Mouse (Mus musculus): Measurements from ENCODE around the gene Zfp523.
A peak's percentile ranks its signal among the peaks of the same experiment; 100 is the strongest.

Zfp523 gene

DNA sequence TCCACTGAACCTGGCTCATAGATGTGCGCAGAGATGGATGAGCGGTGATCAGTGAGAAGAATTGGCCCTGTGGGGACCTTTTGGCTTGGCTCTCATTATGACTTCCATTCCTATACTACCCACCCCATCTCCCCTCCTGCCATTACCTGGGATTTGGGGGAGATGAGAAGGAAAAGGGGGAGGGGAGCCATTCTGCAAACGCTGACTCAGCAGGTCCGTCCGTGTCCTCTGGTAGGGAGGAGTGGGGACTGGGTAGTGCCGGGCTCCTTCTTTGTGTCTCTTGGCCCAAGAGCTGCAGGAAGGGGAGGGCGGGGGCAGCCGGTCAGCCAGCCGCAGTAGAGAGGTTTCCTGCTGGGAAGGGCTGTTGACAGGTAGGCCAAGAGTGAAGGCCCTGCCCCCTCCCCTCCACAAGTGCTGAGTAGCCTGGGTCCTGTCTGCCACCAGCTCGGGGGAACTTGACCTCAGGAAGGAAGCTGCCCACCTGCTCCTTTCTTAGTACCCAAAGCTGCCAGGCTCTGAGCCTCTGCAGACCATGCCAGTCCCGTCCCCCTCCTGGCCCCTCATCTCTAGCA lies 15.5 kb upstream of the Zfp523 start:
- no peak for DNase-seq (ENCODE audit: low spot score)

DNA sequence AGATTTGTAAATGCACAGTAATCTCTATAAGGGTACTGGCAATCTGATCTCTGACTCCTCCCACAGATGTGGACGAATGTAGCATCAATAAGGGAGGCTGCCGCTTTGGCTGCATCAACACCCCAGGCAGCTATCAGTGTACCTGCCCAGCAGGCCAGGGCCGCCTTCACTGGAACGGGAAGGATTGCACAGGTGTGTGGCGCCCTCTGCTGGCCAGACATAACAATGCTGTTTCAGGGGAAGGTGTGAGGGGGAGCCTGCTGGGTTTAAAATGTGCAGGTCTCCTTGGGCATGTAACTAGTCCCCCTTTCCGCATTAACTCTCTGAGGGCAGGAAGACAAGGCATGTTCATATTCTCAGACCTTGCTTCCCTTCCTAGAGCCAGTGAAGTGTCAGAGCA lies 13.3 kb upstream of the Zfp523 start:
- peak; percentile 75 for DNase-seq (ENCODE audit: low spot score)

DNA sequence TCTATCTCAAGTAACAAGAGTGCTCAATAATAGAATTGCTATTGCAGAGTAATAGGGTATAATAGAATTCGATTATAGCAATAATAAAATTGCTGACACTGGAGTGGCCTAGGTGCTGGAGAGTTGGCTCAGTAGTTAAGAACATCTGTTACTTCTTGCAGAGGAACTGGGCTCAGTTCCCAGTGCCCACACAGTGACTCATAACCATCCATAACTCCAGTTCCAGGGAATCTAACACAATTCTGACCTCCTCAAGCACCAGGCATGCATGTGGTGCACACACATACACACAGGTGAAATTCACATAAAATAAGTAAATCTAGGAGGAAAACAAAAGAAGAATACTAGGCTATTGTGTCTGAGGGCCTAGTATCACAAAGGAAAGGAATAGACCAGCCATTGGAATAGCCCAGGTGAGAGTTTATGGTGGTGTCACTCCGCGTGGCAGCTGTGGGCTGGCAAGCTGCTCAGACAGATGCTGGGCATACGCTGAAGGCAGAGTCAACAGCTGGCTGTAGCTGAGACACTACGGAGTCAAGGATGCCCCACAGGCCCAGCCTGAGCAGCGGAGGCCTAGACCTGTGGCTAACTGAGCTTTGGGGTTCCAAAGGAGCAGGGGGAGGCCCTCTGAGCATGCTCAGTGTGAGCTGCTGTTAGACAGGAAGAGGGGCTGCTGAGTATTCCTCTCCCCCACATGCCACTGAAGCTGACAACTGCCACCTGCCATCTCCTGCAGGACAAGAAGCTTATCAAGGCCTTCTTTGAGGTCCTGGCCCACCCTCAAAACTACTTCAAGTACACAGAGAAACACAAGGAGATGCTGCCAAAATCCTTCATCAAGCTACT lies 6.2 kb upstream of the Zfp523 start:
- peak; percentile 73 for DNase-seq (ENCODE audit: low spot score)

DNA sequence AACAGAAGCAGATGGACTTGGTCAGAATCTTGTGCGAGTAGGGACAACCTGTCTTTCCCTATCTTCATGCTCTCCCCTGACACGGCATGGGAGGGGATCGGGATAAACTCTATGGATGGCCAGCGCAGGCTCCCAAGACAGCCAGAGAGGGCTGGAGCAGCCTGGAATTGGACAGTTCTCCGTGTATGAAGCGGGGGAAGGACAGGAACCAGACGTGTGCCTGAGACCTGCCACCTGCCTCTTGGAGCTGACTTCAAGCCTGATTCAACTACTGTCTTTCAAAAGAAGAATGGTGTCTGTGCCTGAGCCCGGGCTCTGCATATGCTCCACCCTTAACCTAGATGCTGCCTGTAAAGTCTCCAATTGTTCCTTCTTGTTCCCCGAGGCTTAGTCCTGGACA lies 4.2 kb upstream of the Zfp523 start:
- no peak for DNase-seq (ENCODE audit: low spot score)

DNA sequence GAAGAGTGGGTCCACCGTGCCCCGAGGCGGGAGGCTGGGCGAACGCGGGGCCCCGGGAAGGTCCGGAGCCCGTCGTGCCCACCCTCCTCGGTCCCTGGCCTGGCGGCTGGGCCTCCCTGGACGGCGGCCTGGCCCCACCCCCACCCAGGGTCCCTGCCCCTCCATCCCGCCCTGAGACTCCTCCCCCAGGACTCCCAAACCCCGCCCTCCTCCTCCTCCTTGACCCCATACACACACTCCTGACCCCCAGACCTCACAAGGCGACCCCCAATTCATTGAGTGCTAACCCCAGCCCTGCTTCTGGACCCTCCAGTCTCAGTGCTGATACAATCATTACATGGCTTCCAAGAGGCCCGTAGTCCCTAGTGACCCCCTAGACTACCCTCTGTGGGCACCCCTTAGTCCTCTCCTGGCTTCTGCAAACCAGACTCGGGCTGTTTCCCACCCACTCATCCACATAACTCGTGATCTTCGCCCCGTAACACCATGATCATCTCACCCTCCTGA lies 664 bp downstream of the Zfp523 start:
- DNase-seq (ENCODE audit: low spot score), result no peak

DNA sequence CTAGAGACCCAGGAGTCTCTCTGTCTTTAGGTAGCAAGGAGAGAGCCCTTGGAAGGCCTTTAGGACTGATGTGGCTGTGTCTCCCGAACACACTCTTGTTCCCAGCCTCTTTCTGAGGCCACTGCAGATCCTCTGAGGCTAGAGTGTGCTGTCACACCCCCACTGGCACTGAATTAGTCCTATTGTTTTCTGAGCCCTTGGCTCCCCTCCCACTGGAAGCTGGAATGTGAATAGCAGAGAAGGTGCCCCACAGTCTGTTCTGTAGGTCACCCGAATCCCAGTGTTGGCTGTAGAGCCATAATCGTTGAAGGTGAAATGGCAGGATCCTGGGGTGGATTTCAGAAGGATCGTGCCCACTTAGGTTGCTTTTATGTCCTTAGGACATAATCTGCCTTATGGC lies 3.4 kb downstream of the Zfp523 start:
- no peak for DNase-seq (ENCODE audit: low spot score)

DNA sequence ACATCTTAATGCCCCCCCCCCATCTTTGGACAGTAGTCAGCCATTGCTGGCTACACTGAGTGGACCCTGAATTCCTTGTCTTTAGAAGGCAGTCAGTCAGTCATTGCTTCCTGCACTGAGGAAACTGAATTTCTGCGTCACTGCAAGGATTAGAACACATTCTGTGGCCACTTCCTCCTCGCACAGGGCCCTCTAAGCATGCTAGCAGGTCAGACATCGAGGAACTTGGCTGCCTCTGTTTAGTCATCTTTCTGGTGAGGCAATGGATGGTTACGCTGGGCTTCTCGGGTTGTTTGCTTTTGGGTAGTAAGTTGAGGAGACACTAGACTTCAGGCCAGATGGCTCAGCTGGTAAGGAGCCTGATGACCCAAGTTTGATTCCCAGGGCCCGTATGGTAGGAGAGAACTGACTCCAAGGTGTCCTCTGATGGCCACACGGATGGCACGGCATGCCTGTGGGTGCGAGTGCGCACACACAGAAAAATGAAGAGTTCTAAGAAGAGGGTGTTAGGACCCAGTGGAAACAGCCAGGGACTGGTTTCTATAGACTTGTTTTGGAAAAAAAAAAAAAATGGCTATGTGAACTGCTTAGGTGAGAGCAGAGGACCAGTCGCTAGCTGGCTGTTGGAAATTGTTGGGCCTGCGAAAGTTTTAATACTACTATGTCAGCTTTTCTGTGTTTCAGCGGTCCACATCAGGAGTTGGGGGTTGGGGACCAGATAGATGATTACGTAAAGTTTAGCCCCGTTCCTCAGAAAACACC lies 4.0 kb downstream of the Zfp523 start:
- DNase-seq (ENCODE audit: low spot score), result no peak

DNA sequence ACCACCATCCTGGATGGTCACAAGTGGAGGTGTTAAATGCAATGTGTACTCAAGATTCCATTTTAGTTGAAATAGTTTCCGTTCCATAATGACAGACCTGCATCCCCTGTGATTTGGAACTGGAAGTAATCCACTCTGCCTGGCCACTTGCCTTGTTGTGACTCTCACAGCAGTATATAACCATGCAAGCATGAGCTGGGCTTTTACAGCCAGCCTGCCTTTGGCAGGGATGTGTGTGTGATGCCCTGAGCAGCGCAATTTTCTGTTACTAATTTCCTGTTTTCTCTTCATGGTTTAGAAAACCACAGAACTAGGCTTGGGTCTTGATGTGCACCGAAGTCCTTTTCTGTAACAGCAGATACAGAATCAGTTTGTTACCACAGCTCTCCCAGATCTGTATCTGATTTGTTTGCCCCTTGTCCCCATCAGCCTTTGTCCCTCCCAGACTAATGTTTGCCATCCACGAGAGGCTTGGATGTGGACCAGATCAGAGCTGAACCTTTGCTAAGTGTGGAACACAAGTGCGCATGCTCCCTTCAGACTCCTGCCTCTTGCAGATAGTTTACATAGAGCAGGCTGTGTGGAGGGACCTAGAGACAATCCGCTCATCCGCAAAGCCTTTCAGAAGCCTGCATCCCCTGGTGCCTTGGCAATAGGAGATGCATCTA lies 8.2 kb downstream of the Zfp523 start:
- DNase-seq (ENCODE audit: low spot score), result no peak

DNA sequence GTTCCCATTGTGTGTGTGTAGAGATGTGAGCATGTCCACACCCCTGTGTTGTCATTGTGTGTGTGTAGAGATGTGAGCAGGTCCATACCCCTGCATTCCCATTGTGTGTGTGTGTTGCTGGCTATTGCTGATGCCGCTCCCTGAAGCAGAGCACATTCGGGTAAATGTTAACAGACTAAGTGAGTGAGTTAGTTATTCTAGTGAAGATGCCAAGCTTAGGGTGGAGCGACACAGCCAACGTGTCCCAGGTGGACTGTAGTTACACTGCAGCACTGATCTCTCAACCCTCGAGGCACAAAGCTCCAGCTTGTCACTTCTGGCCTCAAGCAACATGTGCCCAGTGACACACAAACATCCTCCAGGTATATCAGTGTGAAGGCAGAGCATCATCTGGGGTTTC lies 11.4 kb downstream of the Zfp523 start:
- DNase-seq (ENCODE audit: low spot score), result no peak

DNA sequence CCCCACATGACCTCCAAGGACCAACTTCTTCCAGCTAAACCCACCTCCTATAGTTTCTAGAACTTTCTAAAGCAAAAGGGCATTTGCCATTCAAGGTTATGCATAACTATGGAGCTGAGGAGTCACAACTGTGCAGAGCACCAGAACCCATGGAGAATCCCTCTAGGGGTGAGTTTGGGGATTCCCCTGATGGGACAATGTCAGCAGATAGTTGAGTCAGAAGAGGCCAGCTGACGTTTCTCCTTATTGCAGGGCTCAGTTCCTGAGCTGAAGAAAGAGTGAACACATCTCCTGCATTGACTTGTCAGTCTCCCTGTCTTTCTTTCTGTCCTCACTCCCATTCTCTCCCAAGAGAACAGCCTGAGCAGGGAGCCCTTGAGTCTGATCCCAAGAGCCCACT lies 15.8 kb downstream of the Zfp523 start:
- no peak for DNase-seq (ENCODE audit: low spot score)

DNA sequence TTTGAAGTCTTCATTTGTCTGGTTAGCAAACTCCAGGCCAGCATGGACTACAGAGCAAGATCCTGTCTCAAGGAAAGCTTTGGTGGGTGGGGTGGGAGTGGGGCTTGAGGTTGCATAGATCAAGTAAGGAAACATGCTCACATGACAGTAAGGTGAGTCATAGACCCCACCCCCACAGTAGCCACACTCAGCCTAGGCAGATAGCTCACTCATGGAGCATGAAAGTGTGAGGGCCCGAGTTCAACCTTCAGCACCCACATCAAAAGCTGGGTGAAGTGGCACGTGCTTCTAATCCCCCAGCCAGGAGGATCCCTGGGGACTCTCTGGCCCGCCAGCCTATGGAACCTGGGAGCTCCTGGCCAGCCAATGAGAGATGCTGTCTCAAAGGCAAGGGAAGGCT lies 16.6 kb downstream of the Zfp523 start:
- DNase-seq (ENCODE audit: low spot score), result no peak

DNA sequence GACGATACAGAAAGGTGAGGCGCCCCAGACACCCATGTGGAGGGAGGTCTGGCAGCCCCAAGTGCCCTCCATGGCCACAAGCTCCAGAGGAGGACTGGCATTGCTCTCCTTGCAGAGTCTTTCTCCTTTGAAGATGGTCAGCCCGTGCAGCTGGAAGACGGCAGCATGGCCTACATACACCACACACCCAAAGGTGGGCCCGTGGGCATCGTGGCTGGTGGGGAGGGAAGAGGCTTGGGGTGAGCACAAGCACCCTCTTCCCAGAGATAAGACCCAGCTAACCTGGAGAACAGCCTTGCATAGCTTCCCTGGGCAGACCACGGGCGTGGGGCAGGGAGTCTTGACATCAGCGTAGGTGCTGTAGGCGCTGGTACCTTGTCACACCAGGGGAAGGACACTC lies 18.1 kb downstream of the Zfp523 start:
- no peak for DNase-seq (ENCODE audit: low spot score)

DNA sequence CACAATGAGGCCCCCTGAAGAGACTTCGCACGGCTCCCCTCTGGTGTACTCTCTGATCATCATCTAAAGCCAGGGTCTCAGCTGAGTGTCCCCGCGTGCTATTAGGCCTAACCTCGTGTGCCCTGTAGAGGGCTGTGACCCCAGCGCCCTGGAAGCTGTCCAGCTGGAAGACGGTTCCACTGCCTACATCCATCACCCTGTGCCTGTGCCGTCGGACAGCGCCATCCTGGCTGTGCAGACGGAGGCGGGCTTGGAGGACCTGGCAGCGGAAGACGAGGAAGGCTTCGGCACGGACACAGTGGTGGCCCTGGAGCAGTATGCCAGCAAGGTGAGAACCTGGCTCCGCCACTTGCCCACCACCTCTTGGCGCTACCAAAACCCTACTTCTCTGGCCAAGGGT lies 20.7 kb downstream of the Zfp523 start:
- DNase-seq (ENCODE audit: low spot score), result no peak

DNA sequence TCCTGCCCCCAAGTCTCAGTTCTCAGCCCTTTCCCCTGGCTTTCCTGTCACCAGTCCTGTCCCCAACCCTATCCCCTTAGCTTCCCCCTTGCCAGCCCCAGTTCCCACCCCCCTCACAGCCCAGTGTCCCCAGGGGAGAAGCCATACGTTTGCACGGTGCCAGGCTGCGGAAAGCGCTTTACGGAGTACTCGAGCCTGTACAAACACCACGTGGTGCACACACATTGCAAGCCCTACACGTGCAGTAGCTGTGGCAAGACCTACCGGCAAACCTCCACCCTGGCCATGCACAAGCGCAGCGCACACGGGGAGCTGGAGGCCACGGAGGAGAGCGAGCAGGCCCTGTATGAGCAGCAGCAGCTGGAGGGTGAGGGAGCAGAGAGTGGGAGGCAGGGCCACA lies 25.1 kb downstream of the Zfp523 start:
- DNase-seq (ENCODE audit: low spot score), result no peak

DNA sequence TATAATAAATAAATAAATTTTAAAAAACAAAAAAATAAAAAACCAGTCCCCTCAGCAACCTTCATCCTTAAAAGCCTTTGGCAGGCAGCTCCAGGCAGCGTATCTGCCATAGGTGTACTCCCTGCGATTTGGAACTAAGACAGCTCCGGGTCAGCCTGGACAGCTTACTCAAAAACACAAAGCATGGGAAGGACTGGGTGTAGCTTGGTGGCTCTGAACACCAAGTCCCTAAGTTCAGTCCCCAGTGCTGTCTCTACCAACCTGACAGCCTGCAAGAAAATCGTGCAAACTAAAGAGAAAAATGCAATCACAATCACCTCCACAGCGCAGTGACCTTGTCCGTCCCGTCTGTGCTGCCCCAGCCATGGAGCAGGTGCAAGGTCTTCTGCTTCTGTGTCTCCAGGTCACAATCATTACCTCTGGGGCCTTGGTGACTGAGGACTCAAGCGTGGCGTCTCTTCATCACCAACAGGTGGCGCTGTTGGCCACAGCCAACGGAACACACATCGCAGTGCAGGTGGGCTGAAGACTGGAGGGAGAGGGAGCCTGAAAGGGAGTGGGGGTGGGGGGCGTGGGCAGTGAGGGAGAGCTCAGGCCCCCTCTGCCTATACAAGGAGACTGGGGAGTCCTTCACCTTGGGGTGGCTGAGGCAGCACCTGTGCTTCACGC lies 27.3 kb downstream of the Zfp523 start:
- peak; percentile 66 for DNase-seq (ENCODE audit: low spot score)

DNA sequence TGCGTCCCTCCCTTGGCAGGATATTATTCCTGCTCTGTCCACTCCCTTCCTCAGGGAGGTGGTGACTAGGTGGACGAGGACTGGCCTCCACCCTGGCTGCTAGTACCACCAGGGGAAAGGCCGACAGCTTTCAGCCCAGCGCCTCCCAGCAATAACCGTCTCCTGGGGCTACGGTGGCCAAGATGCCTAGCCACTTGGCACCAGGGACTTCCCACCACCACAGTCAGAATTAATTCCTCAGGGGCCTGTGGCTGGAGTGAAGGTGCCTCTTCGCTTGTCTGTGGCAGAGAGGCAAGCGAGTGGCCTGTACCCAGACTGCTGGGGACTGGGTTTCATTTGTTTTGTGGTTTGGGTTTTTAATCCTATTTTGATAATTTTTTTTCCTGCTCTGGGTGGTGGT lies 28.5 kb downstream of the Zfp523 start:
- no peak for DNase-seq (ENCODE audit: low spot score)

DNA sequence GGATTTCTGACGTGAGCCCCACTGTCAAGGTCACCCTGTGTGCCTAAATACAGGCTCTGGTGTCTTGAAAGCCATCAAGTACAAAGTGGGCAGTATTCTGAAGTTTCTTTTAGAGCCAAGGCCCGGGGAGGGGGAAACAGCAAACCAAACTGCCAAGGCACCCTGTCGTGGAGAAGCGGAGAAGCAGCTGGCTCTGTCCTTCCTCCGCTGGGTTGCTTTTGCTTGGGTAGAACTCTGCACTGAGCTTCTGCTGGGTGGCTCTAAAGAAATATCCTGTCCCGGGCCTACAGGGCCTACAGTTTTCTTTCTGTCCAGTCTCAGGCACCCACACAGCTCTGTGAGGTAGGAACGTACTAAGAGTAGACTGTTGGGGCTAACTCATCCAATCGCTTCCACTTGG lies 30.2 kb downstream of the Zfp523 start:
- no peak for DNase-seq (ENCODE audit: low spot score)

DNA sequence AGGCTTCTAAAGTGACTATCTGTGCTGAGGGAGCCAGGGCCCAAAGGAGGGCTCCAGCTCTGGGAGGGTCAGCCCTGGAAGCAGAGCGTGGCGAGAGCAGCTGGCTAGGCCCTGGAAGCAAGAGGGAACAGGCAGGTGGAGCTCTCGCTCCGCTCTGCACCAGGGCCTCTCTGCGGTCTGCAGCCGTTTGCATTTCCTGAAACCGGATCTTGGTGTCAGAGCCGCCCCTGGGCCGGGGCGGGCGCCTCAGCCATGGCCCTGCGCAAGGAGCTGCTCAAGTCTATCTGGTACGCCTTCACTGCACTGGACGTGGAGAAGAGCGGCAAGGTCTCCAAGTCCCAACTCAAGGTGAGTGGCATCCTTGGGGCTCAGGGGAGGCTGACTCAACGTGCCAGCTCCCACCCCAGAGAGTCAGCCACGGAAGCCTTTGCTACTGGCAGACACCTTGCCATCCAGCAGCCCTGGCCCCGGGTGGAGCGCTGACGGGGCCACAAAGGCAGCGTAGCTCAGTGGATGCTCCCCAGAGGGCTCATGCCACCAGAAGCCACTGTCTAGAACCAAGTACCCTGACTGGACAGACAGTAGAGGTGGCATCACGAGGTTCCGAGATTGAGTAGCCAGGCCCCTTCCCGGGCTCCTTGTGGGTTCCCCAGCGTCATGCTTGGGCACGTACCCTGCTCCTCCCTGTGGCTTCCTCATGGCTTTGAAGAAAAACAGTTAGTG lies 30.8 kb downstream of the Zfp523 start, which contains the start of gene Def6:
TSS of gene Def6 (plus strand) at position 188 of the 723 bp plus-strand sequence.
- DNase-seq (ENCODE audit: low spot score), result peak; percentile 85

DNA sequence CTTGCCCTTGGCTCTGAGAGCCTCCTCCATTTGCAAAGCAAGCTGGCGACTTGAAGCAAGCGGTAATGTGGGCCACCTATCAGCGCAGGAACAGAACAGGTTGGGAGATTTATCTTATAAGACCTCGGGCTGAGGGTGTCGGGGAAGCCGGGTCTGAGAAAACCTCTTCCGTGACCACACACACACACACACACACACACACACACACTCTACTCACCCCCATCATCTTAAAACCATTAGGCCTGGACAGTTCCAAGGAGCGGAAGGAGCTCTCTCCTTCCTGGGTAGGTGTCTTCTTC lies 31.3 kb downstream of the Zfp523 start:
- no peak for DNase-seq (ENCODE audit: low spot score)

DNA sequence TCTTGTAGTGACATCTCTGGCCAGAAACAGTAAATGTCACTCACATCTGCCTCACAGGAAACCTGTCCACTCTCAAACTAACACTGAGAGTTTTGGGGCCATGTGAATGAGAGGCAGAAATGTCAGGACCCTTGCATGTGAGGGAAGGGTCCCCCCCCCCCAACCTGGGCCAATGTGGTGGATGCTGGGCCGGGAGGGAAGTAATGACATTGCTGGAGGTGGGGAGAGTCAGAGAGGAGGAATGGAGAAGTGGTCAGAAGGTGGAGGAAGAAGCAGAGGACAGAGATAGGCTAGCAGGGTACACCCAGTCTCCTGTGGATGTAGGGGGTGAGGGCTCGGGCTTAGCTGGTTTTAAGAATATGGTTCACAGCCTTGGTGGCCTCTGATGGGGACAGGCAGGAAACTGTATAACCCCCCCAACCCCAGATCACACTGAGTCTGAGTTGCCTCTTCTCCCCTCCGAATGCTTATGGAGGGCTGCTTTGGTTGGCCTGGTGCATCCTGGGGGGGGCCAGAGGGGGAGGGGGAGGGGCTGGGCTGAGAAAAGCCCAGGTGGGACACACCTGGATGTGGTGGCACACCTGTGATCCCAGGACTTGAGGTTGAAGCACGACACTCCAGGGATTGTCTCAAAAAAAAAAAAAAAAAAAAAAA lies 32.7 kb downstream of the Zfp523 start:
- no peak for DNase-seq (ENCODE audit: low spot score)

DNA sequence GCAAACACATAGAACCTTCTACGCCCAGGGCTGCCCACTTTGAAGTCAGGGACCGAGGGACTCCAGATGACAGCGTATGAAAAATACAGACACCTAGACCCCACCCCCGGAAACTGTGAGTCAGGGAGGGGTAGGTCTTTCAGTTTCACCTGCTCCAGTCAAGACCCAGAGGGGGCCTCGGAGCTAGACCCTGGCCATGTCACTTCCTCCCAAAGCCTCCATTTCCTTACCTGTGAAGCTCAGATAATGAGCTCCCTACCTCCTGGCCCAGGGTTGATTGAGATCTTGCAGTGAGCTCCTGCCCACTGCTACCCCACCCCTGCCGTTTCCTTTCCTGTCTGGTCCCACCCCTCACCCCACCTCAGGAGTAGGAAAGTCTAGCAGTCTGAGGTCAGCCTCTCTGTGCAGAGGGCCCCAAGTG lies 35.0 kb downstream of the Zfp523 start:
- DNase-seq (ENCODE audit: low spot score), result no peak
